Mouse (Mus musculus) urinary bladder, postnatal 25 days (tissue): ENCODE data around the gene Osbpl9.
A peak's percentile ranks its signal among the peaks of the same experiment; 100 is the strongest.

Source experiments
- DNase-seq: peaks from one replicate; pipeline ENCODE4 v3.0.0; 2022; ENCODE audit warnings: low spot score

The Osbpl9 gene

DNA sequence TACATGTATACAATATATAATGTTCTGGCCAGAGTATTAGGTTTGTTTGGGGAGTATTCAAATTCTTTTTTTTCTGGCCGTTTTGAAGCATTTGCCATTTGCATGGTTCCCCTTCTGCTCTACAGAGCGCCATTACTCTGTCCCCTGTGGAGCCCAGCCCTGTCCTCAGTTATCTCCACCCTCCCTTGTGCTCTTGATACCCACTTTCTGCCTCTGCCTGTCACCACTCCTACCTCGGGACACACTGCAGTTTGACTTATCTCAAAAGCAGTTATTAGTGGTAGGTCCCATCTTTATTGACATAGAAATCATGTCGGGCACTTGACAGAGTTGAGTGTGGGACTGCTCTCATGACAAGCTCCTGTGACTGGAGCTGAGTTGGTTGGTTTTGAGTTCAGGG lies 159.3 kb downstream of the Osbpl9 start:
- DNase-seq: no peak

DNA sequence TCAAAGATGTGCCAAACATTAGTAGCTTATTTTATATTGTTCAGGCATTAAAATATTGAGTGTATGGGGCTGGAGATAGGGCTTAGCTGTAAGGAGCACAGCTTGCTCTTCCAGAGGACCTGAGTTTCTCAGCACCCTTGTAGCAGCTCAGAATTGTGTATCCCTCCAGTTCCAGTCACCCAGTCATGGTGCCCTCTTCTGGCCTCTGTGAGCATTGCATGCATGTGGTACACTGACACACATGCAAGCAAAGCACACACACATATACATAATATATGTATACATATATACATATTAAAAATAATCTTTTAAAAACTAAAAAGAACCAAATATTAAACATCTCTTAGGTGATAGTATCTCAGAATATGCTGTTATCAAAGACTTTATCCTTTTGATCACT lies 165.7 kb downstream of the Osbpl9 start:
- DNase-seq: peak; percentile 52

GRCm38 (mm10) chr4:109030266-109030665 lies 171.8 kb downstream of the Osbpl9 start:
- no peak for DNase-seq

DNA sequence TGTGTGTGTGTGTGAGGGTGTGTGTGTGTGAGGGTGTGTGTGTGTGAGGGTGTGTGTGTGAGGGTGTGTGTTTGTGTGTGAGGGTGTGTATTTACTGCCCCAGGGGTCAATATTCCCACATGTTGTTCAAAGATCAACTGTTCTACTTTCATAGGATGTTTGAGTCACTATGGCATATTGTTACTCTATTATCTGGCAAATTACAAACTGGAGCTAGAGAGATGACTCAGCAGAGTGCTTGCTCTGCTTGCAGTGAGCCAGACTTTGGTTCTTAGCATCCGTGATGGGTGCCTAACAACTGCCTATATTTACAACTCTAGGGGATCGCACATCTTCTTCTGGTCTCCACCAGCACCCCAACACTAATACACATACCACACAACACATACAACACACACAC lies 172.2 kb downstream of the Osbpl9 start:
- no peak for DNase-seq

- no peak for DNase-seq
Measured at GRCm38 (mm10) chr4:109026543-109026942, 175.5 kb downstream of the Osbpl9 start.

DNA sequence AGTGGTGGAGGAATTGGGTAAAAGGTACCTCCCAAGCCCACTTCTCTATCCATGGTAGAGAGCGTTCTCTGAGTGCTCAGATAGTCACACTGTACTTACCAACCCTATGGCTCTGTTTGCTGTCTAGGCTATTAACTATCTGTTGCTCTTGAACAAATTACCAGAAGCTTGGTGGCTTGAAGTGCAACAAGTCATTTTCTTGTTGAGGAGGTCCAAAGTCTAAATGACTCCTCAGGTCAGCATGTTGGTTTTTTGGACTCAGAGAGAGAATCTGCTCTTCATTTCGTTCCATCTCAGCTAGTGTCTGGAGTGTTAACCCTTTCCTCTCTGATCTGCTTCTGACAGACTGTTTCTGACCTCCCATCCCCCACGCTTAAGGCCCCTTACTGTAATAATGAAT lies 177.0 kb downstream of the Osbpl9 start:
- no peak for DNase-seq

- DNase-seq: no peak
Measured at GRCm38 (mm10) chr4:109021976-109022375, 180.1 kb downstream of the Osbpl9 start.

DNA sequence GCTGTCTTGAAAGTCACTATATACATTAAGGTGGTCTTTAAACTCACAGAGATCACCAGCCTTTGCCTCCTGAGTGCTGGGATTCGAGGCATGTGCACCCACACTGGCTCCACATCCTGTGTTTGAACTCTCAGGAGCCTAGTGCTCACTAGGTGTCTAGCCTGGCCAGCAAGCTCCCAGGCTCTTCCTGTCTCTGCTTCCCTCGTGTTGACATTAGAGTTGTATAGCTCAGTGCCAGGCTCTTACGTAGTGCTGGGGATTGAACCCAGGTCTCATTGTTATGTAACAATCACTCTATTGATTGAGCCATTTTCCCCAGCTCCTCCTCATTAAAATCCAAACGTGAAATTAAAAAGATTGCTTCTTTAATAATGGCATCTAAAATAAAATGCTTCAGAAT lies 182.8 kb downstream of the Osbpl9 start:
- no peak for DNase-seq

- DNase-seq: peak; percentile 8
Measured at GRCm38 (mm10) chr4:109017441-109017840, 184.6 kb downstream of the Osbpl9 start.

DNA sequence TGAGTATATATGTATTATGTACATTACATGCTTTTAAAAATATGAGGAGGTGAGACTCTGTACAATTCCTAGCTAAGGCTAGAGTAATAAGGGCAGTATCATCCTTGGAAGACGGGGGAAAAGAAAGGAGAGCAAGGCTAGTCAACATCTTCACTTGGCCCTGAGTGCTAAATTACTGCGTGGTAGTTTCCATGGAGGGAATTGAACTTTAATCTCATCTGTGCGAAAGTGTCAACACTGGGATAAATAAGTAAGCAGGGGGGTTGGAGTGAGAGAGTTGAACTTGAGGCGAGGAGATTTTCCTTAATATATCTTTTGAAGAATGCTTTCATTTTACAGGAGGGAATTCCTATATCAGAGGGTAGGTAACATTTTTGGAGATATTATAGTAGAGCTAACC lies 188.0 kb downstream of the Osbpl9 start:
- DNase-seq: no peak
